Mouse (Mus musculus) embryonic facial prominence, embryonic 11.5 days (tissue): ENCODE measurements around the gene Ubxn6. TPM values are rescaled to one million over a fixed set of nuclear protein-coding genes. Genes with fewer than 3 reads are reported as not detected.

ENCODE experiments used
- ATAC-seq: fragments of 200-750 bp; cut with Nextera tagmentation; replicated peaks from 2 replicates; pipeline ENCODE4 v1.8.0; 2017; ENCODE audit warnings: low read depth; ENCODE audit not compliant: insufficient number of reproducible peaks, low FRiP score, low TSS enrichment
- DNase-seq: peaks from one replicate; pipeline ENCODE4 v3.0.0-alpha.2; 2015; ENCODE audit warnings: low spot score
- H3K27ac ChIP-seq: fragments of 300-500 bp; sonication (generic); replicated peaks from 2 replicates; pipeline ENCODE4 v1.5.1; 2014; ENCODE audit warnings: mild to moderate bottlenecking, low read depth, low read length, control low read depth
- H3K27me3 ChIP-seq: fragments of 300-500 bp; sonication (generic); 2 replicates; pipeline ENCODE4 v1.6.1; 2014; ENCODE audit warnings: mild to moderate bottlenecking, low read length, moderate library complexity, mixed read lengths; ENCODE audit not compliant: control insufficient read depth, insufficient read depth
- H3K36me3 ChIP-seq: fragments of 300-500 bp; sonication (generic); replicated peaks from 2 replicates; pipeline ENCODE4 v1.6.1; 2014; ENCODE audit warnings: low read depth, mild to moderate bottlenecking, low read length, moderate library complexity, mixed read lengths; ENCODE audit not compliant: control insufficient read depth, insufficient read depth
- H3K4me1 ChIP-seq: fragments of 300-500 bp; sonication (generic); 2 replicates; pipeline ENCODE4 v1.6.1; 2014; ENCODE audit warnings: low read length, mixed read lengths; ENCODE audit not compliant: control insufficient read depth, insufficient read depth
- H3K4me2 ChIP-seq: fragments of 300-500 bp; sonication (generic); 2 replicates; pipeline ENCODE4 v1.6.1; 2014; ENCODE audit warnings: low read depth, mild to moderate bottlenecking, control low read depth, low read length, moderate library complexity
- H3K4me3 ChIP-seq: fragments of 300-500 bp; sonication (generic); 2 replicates; pipeline ENCODE4 v1.5.1; 2014; ENCODE audit warnings: low read depth, low read length, control low read depth
- H3K9ac ChIP-seq: fragments of 300-500 bp; sonication (generic); replicated peaks from 2 replicates; pipeline ENCODE4 v1.6.1; 2014; ENCODE audit warnings: mild to moderate bottlenecking, control low read depth, low read length
- H3K9me3 ChIP-seq: fragments of 300-500 bp; sonication (generic); replicated peaks from 2 replicates; pipeline ENCODE4 v1.6.1; 2016; ENCODE audit warnings: mild to moderate bottlenecking, low read length, inconsistent platforms, mixed read lengths; ENCODE audit not compliant: control insufficient read depth
- WGBS: fragments of 180-500 bp; shearing (Covaris S2); extraction: QIAGEN DNeasy Blood & Tissue Kit; methylation state at CpG from one replicate; pipeline ENCODE4 v1.1.7; 2014; 5-methylcytosine and 5-hydroxymethylcytosine counted together
- polyA plus RNA-seq: library from polyadenylated mRNA; unstranded; fragments of >200 nt; fragmentation: Nextera tagmentation; extraction: Ambion mirVana; gene quantifications from 2 replicates; pipeline ENCODE4 v1.2.1, GENCODE M21; 2014

Gene Ubxn6
- polyA plus RNA-seq, 1 experiment from 2014 or later: 43.1 TPM

- Histone ChIP-seq H3K27ac (no peak overlapping the region), H3K9me3 (no peaks in the 10 kb centered on the region), H3K27me3 (no peaks in the 10 kb centered on the region), H3K4me2 (no peak overlapping the region), H3K4me3 (no peak overlapping the region), H3K9ac (no peak overlapping the region), H3K36me3 (peaks cover 22% of the 10 kb centered on the region), H3K4me1 (no peaks in the 10 kb centered on the region)
- WGBS: 77% methylated on average over 20 of the region's 20 CpGs
- DNase-seq: peak; percentile 38
- ATAC-seq: no peak
Measured at GRCm38 (mm10) chr17:56018347-56019131, 56.3 kb downstream of the Ubxn6 start.

- Histone ChIP-seq H3K4me3 (no peak overlapping the region), H3K9ac (no peak overlapping the region), H3K27ac (no peak overlapping the region), H3K4me1 (no peaks in the 10 kb centered on the region), H3K27me3 (no peaks in the 10 kb centered on the region), H3K4me2 (no peak overlapping the region), H3K9me3 (no peaks in the 10 kb centered on the region), H3K36me3 (peaks cover 26% of the 10 kb centered on the region)
- no peak for ATAC-seq
- no peak for DNase-seq
- WGBS: 86% methylated on average over 7 of the region's 7 CpGs
Measured at GRCm38 (mm10) chr17:56017848-56018247, 57.0 kb downstream of the Ubxn6 start.

Other genes with a start within 250 kb of the Ubxn6 start
- gene Zfp119a, start 196.1 kb downstream of the Ubxn6 start, polyA plus RNA-seq: 9.5 and 10.4 TPM in 2 replicates
- gene Zfp959, start 182.9 kb downstream of the Ubxn6 start, polyA plus RNA-seq: 13.5 and 13.6 TPM in 2 replicates
- gene Zfp119b, start 125.5 kb downstream of the Ubxn6 start, polyA plus RNA-seq: 6.2 and 6.9 TPM in 2 replicates
- gene Ebi3, start 122.4 kb downstream of the Ubxn6 start, polyA plus RNA-seq: 1.8 and 2.2 TPM in 2 replicates
- gene Yju2, start 115.9 kb downstream of the Ubxn6 start, polyA plus RNA-seq: 18.5 and 18.9 TPM in 2 replicates
- gene Shd, start 104.6 kb downstream of the Ubxn6 start, polyA plus RNA-seq: 32.9 and 37.4 TPM in 2 replicates
- 36.6 and 43.0 TPM in 2 replicates for gene Fsd1, start 88.5 kb downstream of the Ubxn6 start, polyA plus RNA-seq
- gene Stap2, start 69.4 kb downstream of the Ubxn6 start, polyA plus RNA-seq: 6.1 and 6.6 TPM in 2 replicates
- gene Mpnd, start 69.3 kb downstream of the Ubxn6 start, polyA plus RNA-seq: 135 and 142 TPM in 2 replicates
- 119 and 132 TPM in 2 replicates for gene Sh3gl1, start 38.4 kb downstream of the Ubxn6 start, polyA plus RNA-seq
- gene Chaf1a, start 34.6 kb downstream of the Ubxn6 start, polyA plus RNA-seq: 24.5 and 26.6 TPM in 2 replicates
- 101 and 106 TPM in 2 replicates for gene Hdgfl2, start 4.6 kb upstream of the Ubxn6 start, polyA plus RNA-seq
- gene Plin4, start 34.8 kb upstream of the Ubxn6 start, polyA plus RNA-seq: 0.08 TPM in 1 of 2 replicates, not detected in the other
- 0.10 and 0.31 TPM in 2 replicates for gene Plin5, start 42.6 kb upstream of the Ubxn6 start, polyA plus RNA-seq
- gene Lrg1, start 47.0 kb upstream of the Ubxn6 start, polyA plus RNA-seq: not detected in 2 replicates
- 1.1 and 1.6 TPM in 2 replicates for gene Sema6b, start 65.3 kb upstream of the Ubxn6 start, polyA plus RNA-seq
- 12.1 and 12.7 TPM in 2 replicates for gene Tnfaip8l1, start 87.4 kb upstream of the Ubxn6 start, polyA plus RNA-seq
- 48.5 and 60.5 TPM in 2 replicates for gene Mydgf, start 108.9 kb upstream of the Ubxn6 start, polyA plus RNA-seq
- gene Dpp9, start 143.9 kb upstream of the Ubxn6 start, polyA plus RNA-seq: 23.7 and 33.1 TPM in 2 replicates
- 10.1 and 11.6 TPM in 2 replicates for gene Fem1a, start 181.8 kb upstream of the Ubxn6 start, polyA plus RNA-seq
- 2.9 and 3.6 TPM in 2 replicates for gene Ticam1, start 201.8 kb upstream of the Ubxn6 start, polyA plus RNA-seq
- gene Plin3, start 217.8 kb upstream of the Ubxn6 start, polyA plus RNA-seq: 33.0 and 48.5 TPM in 2 replicates
- gene Arrdc5, start 225.3 kb upstream of the Ubxn6 start, polyA plus RNA-seq: not detected in 2 replicates
- gene Uhrf1, start 228.3 kb upstream of the Ubxn6 start, polyA plus RNA-seq: 118 and 119 TPM in 2 replicates